Mouse (Mus musculus): ENCODE measurements around the gene Olfr877.

Olfr877 gene

GRCm38 (mm10) chr9:37853969-37854368 lies at the start of gene Olfr877:
Gene Olfr877, plus strand, starts transcription at chr9:37854269.
- no peak for DNase-seq (ENCODE audit: low read depth in 2 of 2, low spot score in 2 of 2)

GRCm38 (mm10) chr9:37807235-37807634 lies 46.8 kb upstream of the Olfr877 start:
- no peak for DNase-seq (ENCODE audit: low read depth in 2 of 2, low spot score in 2 of 2)

DNA sequence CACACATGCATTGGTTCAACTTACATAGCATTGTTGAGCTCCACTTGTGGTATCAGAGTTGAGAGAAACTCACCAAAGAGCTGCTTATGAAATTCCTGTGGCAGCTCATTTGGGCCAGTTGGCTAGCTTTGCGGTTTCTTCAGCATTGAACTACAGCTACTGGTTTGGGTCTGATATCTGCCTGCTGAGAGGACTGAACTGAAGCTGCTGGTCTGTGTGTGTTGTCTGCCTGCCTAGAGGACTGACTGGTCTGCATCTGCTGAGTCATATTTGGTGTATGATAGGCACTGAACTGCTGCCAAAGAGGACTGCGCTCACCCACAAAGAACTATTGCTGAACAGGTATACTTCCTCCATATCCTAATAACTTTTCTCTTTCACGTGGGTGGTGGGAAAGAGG lies 45.6 kb upstream of the Olfr877 start:
- no peak for DNase-seq (ENCODE audit: low read depth in 2 of 2, low spot score in 2 of 2)

DNA sequence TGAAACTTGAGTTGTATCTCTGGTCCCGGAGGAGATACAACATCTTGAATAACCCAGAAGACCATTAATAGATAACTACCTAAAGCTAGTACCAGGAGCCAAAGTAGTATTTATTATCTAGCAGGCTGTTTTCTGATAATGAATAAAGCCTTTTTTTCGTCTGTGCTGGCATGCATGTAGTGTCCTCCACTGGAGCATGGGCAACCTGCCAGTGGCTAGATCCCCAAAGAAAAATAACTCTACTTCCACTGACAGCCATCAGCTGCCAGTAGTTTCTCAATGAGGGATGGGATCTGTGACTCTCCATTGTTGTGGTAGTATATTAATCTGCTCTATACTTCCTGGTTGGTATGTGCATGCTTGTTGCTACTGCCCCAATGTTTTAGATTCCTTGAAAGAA lies 45.1 kb upstream of the Olfr877 start:
- no peak for DNase-seq (ENCODE audit: low read depth in 2 of 2, low spot score in 2 of 2)

DNA sequence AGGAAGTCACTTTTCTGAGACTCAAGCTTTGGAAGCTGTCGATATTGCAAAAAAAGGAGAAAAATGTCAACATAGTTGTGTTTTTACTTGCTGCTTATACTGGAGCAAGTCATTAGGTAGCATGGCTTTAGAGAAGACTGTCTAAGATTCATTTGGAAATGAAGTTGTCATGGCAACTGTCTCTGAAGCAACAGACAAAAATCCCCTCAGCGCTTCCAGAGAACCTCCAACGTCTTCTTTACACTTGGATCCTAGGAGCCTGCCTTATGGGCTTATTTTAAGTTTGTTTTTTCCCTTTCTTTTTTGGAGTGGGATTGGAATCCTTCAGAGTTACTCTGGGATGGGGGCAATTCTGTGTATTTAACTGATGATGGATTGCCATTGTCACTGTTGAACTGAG lies 39.4 kb upstream of the Olfr877 start:
- DNase-seq (ENCODE audit: low read depth in 2 of 2, low spot score in 2 of 2), result no peak

GRCm38 (mm10) chr9:37829881-37830280 lies 24.2 kb upstream of the Olfr877 start:
- no peak for DNase-seq (ENCODE audit: low read depth in 2 of 2, low spot score in 2 of 2)

DNA sequence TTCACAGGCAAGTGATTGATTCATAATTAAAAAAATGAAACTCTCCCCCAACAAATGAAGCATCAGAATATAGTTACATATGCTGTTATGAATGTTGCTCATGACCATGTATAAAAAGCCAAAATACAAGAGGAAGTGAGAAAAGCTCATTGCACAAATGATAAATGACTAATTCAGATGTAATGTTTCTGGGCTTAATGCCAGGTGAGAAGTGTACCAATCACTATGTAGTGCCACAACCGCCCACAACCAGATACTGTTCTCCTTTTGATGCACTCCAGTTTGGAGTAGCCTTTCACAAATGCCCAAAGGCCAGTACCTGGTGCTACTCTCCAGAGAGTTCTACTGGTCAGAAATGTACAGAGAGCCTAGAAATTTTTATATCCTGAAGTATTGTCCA lies 20.7 kb upstream of the Olfr877 start:
- DNase-seq (ENCODE audit: low read depth in 2 of 2, low spot score in 2 of 2), result no peak

DNA sequence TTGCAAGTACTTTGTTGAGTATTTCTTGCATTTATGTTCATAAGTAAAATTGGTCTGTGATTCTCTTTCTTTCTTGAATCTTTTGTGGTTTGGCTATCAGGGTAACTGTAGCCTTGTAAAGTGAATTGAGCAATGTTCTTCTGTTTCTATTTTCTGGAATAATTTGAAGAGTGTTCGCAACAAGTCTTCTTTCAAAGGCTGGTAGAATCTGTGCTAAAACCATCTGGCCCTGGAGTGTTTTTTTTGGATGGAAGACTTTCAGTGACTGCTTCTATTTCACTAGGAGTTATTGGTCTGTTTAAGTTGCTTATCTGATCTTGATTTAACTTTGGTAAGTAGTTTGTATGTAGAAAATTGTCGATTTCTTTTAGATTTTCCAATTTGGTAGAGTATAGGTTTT lies 4.8 kb upstream of the Olfr877 start:
- no peak for DNase-seq (ENCODE audit: low read depth in 2 of 2, low spot score in 2 of 2)

DNA sequence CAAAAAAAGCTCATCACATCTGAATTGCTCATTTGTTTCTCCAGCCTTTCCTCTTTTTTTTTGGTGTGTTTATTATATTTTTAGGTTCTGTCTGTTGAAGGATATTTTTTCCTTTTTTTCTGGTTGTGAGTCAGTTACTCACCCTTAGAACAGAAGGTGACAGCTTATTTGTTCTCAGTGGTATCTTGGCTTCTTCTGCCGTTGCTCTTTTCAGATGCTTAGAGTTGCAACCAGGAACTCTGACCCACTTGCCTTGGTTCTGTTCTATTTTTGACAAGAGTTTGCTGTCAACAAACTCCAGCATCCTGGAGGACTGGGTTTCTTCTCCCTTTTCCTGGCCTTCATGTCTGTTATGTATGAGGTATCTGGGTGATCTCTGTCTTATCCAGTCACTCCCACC lies 9.3 kb downstream of the Olfr877 start:
- no peak for DNase-seq (ENCODE audit: low read depth in 2 of 2, low spot score in 2 of 2)

- DNase-seq (ENCODE audit: low read depth in 2 of 2, low spot score in 2 of 2), result no peak
Observed at GRCm38 (mm10) chr9:37870246-37870645, 16.2 kb downstream of the Olfr877 start.

DNA sequence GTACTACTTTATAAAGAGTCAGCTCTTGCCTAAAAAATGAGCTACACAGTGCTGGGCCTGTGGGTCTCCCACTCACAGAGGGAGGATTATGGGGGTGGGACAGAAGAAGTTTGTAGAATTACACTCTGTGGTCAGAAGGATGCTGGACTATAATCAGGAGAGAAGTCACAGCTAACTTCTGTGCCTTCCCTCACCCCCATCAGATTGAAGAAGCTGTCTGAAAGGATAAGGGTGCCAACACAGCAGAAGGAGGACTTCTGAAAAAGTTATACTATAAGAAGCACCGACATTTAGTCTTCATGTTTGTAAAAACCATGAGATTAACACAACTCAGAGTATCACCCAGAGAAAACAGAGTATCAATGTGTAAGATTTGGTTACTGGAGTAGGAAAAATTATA lies 17.0 kb downstream of the Olfr877 start:
- no peak for DNase-seq (ENCODE audit: low read depth in 2 of 2, low spot score in 2 of 2)

DNA sequence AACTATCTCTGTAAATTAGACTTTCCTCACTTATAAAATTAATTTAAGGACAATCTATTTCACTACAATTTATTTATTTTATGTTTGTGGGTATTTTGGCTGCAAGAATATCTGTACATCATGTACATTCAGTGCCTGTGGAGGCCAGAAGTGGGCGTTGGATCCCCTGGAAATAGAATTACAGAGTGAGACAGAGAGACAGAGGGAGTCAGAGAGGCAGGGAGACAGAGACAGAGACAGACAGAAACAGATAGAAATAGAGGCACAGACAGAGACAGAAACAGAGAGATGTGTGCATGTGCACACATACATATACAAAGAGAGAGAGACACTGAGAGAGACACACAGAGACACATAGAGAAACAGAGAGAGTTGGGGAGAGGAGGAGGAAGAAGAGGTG lies 17.5 kb downstream of the Olfr877 start:
- no peak for DNase-seq (ENCODE audit: low read depth in 2 of 2, low spot score in 2 of 2)

GRCm38 (mm10) chr9:37890960-37891359 lies 36.9 kb downstream of the Olfr877 start:
- no peak for DNase-seq (ENCODE audit: low read depth in 2 of 2, low spot score in 2 of 2)

- no peak for DNase-seq (ENCODE audit: low read depth in 2 of 2, low spot score in 2 of 2)
Observed at GRCm38 (mm10) chr9:37896661-37897060, 42.6 kb downstream of the Olfr877 start, which contains the start of gene Olfr145. Gene Olfr145, plus strand, starts transcription at chr9:37896724.

GRCm38 (mm10) chr9:37905555-37905954 lies 51.5 kb downstream of the Olfr877 start:
- no peak for DNase-seq (ENCODE audit: low read depth in 2 of 2, low spot score in 2 of 2)

Measured in CD8-positive naive resting alpha-beta T cell, adult 2 months (primary cell).